Mouse (Mus musculus) forebrain, embryonic 13.5 days (tissue): ENCODE measurements at regions not wholly inside any gene's neighbourhood (a gene's known extent, or its start where the extent isn't known, plus 50 kb on each side); places are given as distances from the start of the nearest gene placed in this dataset.

Experiments
- ATAC-seq: fragments of 200-750 bp; cut with Nextera tagmentation; 2 replicates; pipeline ENCODE4 v1.8.0; 2017
- H3K27ac ChIP-seq: fragments of 300-500 bp; sonication (generic); 2 replicates; pipeline ENCODE4 v1.5.1; 2015; ENCODE audit warnings: inconsistent platforms, mild to moderate bottlenecking, moderate library complexity
- H3K27me3 ChIP-seq: fragments of 300-500 bp; sonication (generic); 2 replicates; pipeline ENCODE4 v1.6.1; 2015; ENCODE audit warnings: mild to moderate bottlenecking, inconsistent platforms
- H3K36me3 ChIP-seq: fragments of 300-500 bp; sonication (generic); 2 replicates; pipeline ENCODE4 v1.6.1; 2015; ENCODE audit warnings: mild to moderate bottlenecking, inconsistent platforms; ENCODE audit not compliant: poor library complexity, severe bottlenecking
- H3K4me1 ChIP-seq: fragments of 300-500 bp; sonication (generic); 2 replicates; pipeline ENCODE4 v1.6.1; 2015; ENCODE audit warnings: inconsistent platforms
- H3K4me2 ChIP-seq: fragments of 300-500 bp; sonication (generic); 2 replicates; pipeline ENCODE4 v1.6.1; 2015; ENCODE audit warnings: inconsistent platforms, mild to moderate bottlenecking, moderate library complexity
- H3K4me3 ChIP-seq: fragments of 300-500 bp; sonication (generic); 2 replicates; pipeline ENCODE4 v1.5.1; 2015; ENCODE audit warnings: mild to moderate bottlenecking, inconsistent platforms
- H3K9ac ChIP-seq: fragments of 300-500 bp; sonication (generic); 2 replicates; pipeline ENCODE4 v1.6.1; 2015; ENCODE audit warnings: mild to moderate bottlenecking, inconsistent platforms
- H3K9me3 ChIP-seq: fragments of 300-500 bp; sonication (generic); replicated peaks from 2 replicates; pipeline ENCODE4 v1.6.1; 2016; ENCODE audit warnings: inconsistent platforms
- WGBS: fragments of 180-500 bp; shearing (Covaris S2); methylation state at CpG from one replicate; pipeline ENCODE4 v1.1.7; 2015; 5-methylcytosine and 5-hydroxymethylcytosine counted together

DNA sequence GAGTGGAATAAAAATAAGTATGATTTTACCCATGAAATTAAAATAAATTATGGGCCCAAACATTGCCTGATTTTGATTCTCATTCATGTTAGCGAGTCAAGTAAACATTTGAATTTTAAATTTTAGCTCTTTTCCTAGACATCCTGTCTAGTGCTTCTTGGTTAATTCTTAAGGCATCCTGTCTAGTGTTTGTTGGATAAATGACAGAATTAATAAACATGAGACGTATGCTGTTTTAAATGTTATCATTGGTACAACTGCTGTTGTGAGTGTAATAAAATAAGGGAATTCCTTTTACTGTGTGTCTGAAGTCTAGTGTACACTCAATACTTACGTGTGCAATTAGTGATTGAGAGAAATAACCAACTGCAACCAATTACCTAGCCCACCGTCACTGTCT lies 149.0 kb upstream of the Trpm3 start:
- Histone ChIP-seq H3K9ac (no peak overlapping the region), H3K4me1 (no peaks in the 10 kb centered on the region), H3K4me2 (no peak overlapping the region), H3K9me3 (no peaks in the 10 kb centered on the region; the same call in 1 of the 2 replicates), H3K27ac (no peak overlapping the region), H3K27me3 (no peaks in the 10 kb centered on the region), H3K4me3 (no peak overlapping the region), H3K36me3 (no peaks in the 10 kb centered on the region)
- peak; percentile 66; the same call in 1 of the 2 replicates for ATAC-seq
- WGBS: 82% methylated on average over 4 of the region's 4 CpGs

DNA sequence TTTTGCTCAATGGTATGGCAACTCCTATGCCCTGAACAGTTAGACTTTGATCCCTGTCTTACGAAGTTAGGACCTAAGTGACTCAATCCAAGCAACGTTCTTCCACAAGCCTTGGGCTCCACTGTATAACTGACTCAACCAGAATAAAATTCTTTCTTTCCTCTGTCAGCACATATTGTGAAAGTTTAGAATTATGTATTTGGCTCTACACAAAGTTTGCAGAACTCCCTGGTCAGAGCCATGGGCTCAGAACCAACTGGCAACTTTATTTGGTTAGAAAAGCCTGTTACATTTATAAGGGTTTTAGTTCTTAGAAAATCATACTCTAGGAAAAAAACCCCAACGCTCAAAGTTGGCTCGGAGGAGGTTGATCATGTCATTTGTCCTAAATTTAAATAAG lies 147.9 kb upstream of the Trpm3 start:
- no peaks in the 10 kb centered on the region; the same call in 1 of the 2 replicates for H3K9me3 ChIP-seq
- H3K36me3 ChIP-seq: no peaks in the 10 kb centered on the region
- no peak overlapping the region for H3K27ac ChIP-seq
- H3K4me1 ChIP-seq: no peaks in the 10 kb centered on the region
- H3K4me2 ChIP-seq: no peak overlapping the region
- no peak; the same call in 1 of the 2 replicates for ATAC-seq
- H3K27me3 ChIP-seq: no peaks in the 10 kb centered on the region
- WGBS: 95% methylated on average over 4 of the region's 4 CpGs
- no peak overlapping the region for H3K4me3 ChIP-seq
- no peak overlapping the region for H3K9ac ChIP-seq

DNA sequence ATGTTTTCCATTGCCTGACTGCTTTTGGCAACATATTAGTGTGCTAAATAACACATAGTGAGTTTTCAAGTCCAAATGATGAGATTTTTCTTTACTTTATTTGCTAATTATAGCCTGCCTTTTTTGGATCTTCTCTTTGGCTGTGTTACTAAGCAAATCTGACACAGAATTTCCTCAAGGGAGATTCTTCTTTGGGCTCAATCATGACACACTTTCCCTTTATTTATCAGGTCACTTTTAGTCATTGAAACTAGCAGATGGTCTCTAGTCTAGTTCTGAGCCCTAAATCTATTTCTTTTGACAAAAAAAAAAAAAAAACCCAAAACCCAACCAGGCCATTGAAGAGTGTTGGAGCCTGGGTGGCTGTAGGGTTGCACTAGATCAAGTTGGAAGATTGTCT lies 147.4 kb upstream of the Trpm3 start:
- Histone ChIP-seq H3K36me3 (no peaks in the 10 kb centered on the region), H3K4me2 (no peak overlapping the region), H3K9ac (no peak overlapping the region), H3K4me1 (no peaks in the 10 kb centered on the region), H3K9me3 (no peaks in the 10 kb centered on the region; the same call in 1 of the 2 replicates), H3K27me3 (no peaks in the 10 kb centered on the region), H3K4me3 (no peak overlapping the region), H3K27ac (no peak overlapping the region)
- ATAC-seq: no peak; the same call in 1 of the 2 replicates

DNA sequence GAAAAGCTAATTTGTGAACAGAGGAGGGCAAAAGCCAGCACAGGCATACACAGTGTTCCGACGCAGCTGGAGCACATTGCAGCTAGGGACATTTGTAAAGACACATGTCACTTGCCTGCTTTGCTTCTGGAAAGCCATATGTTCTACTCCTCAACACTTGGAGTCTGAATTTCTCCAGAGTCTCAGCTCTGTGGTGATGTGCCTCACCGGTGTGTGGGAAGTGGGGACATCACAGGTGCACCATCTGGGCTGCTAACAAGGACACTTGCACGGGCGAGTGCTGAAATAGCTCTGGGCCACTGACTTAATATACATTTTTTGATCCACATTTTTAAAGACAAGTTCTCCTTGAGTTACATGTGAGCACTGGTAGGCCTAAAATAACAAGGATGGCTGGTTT lies 139.2 kb upstream of the Trpm3 start:
- 76% methylated on average over 5 of the region's 5 CpGs for WGBS

DNA sequence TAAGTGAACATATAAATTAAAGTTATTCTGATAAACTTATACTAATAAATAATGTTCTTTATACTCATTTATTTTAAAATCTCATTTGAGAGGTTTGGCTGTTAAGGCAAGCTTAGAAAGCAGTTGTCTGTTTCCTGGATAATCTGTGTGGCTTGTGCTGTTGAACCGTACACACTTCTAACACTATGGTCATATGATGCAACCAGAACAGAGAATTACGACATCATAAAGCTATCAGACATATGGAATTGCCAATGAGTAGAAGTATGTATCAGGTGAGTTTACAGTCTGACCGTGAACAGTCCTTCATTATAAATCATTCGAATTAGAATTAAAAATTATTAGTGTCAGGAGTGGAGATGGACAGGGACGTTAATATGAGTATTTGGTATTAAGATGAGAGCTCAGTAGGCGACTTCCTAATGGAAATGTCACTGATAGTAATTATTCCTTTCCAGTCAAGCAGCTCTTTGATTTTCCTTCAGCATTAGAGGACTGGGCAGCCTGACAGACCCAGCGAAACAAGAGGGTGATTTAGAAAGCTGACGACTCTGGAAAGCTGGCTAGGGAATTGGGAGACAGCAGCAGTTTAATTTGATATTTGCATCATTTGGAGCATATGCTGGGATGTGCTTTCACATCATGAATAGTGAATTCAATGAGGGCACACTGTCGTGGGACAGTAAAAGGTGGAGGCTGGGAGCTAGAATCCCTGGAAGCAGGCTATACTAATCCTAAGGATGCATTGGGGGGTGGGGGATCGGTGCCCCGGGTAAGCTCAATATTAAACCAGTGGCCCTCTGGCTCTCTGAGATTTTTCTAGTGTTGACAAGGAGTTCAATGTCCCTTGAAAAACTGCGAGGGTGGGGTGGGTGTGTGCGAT lies 130.6 kb upstream of the Trpm3 start:
- Histone ChIP-seq H3K4me2 (no peak overlapping the region), H3K27ac (no peak overlapping the region), H3K4me1 (no peaks in the 10 kb centered on the region), H3K9me3 (no peaks in the 10 kb centered on the region), H3K9ac (no peak overlapping the region), H3K36me3 (no peaks in the 10 kb centered on the region), H3K4me3 (no peak overlapping the region), H3K27me3 (no peaks in the 10 kb centered on the region)
- 81% methylated on average over 13 of the region's 13 CpGs for WGBS
- ATAC-seq: 0 out of 2 replicates have a peak, but pooled peaks have one; percentile 16

More for the DNA sequence above, 139.2 kb upstream of the Trpm3 start:
- Histone ChIP-seq H3K36me3 (no peaks in the 10 kb centered on the region), H3K4me2 (no peak overlapping the region), H3K27me3 (no peaks in the 10 kb centered on the region), H3K4me1 (no peaks in the 10 kb centered on the region), H3K9ac (no peak overlapping the region), H3K4me3 (no peak overlapping the region), H3K9me3 (no peaks in the 10 kb centered on the region), H3K27ac (no peak overlapping the region)
- no peak for ATAC-seq

DNA sequence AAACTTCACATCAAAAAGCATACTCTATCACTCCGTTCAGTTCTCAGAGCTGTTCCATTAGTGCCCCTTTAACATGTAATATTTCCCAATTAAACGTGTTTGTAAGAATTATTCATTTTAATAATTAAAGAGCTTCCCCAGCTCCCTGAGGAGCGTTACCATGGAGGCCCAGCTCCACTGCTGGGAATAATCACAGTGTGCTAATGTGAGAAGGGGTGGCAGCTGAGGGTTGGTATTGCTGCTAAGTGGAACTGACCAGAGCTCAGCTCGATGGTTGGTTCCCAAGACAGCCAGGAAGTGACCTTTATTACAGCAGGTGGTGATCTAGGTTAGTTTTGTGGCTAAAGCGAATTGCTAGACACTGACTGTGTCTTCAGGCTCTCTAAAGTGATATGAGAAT lies 128.6 kb upstream of the Trpm3 start:
- no peak overlapping the region for H3K4me3 ChIP-seq
- H3K4me2 ChIP-seq: no peak overlapping the region
- no peak for ATAC-seq
- no peaks in the 10 kb centered on the region for H3K36me3 ChIP-seq
- no peak overlapping the region for H3K27ac ChIP-seq
- no peaks in the 10 kb centered on the region for H3K9me3 ChIP-seq
- no peaks in the 10 kb centered on the region for H3K27me3 ChIP-seq
- WGBS: 61% methylated on average over 5 of the region's 5 CpGs
- H3K4me1 ChIP-seq: no peaks in the 10 kb centered on the region
- no peak overlapping the region for H3K9ac ChIP-seq

DNA sequence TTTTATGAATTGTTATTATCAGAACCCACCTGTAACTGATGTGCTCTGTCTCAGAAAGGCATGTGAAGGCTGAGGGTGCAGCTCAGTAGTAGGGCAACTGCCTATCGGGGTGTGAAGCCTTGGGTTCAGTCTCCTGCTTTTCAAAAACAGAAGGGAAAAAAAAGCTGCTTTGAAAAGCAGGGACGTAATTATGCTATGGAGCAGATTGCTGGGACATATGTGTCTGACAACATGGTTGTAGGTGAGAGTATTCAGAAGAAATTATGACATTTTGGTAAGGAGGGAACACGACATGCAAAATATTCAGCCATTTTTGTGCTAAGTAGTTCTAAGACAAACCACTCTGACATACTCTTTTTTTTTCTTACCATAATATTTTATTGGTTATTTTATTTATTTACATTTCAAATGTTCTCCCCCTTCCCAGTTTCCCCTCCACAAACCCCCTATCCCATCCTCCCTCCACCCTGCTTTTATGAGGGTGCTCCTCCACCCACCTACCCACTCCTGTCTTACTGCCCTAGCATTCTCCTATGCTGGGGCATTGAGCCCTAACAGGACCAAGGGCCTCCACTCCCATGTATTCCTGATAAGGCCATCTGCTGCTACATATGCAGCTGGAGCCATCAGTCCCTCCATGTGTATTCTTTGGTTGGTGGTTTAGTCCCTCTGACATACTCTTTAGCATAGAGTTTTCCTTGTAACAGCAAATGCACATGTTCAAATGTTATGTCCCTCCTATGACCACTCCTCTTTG lies 122.8 kb upstream of the Trpm3 start:
- H3K36me3 ChIP-seq: no peaks in the 10 kb centered on the region
- H3K4me3 ChIP-seq: no peak overlapping the region
- ATAC-seq: peak; percentile 65
- WGBS: 79% methylated on average over 3 of the region's 3 CpGs
- no peaks in the 10 kb centered on the region for H3K9me3 ChIP-seq
- H3K4me1 ChIP-seq: peaks cover 8% of the 10 kb centered on the region; the same call in 1 of the 2 replicates
- H3K4me2 ChIP-seq: no peak overlapping the region
- H3K9ac ChIP-seq: no peak overlapping the region
- no peak overlapping the region for H3K27ac ChIP-seq
- no peaks in the 10 kb centered on the region for H3K27me3 ChIP-seq

DNA sequence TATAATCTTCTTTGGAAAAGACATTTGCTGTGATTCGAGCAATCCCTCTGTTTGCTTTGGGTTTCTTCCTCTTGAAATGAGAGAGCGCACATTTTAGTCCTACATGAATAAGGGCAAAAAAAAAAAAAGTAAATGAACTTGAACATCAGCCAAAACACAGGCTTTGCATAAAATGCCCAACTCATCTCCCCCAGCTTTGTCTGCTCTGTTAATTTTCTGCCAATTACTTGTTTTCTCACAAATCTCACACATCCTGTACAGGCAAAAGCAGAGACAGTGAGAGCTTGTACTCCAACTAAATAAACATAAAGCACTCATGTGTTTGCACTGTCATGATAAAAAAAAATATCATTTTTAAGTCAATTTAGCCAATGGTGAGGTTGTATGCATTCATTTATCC lies 121.4 kb upstream of the Trpm3 start:
- H3K9ac ChIP-seq: no peak overlapping the region
- H3K4me2 ChIP-seq: no peak overlapping the region
- peaks cover 8% of the 10 kb centered on the region; the same call in 1 of the 2 replicates for H3K4me1 ChIP-seq
- no peaks in the 10 kb centered on the region for H3K9me3 ChIP-seq
- H3K4me3 ChIP-seq: no peak overlapping the region
- peak; percentile 55; the same call in 1 of the 2 replicates for ATAC-seq
- 46% methylated on average over 2 of the region's 2 CpGs for WGBS
- no peaks in the 10 kb centered on the region for H3K36me3 ChIP-seq
- H3K27me3 ChIP-seq: no peaks in the 10 kb centered on the region
- no peak overlapping the region for H3K27ac ChIP-seq

DNA sequence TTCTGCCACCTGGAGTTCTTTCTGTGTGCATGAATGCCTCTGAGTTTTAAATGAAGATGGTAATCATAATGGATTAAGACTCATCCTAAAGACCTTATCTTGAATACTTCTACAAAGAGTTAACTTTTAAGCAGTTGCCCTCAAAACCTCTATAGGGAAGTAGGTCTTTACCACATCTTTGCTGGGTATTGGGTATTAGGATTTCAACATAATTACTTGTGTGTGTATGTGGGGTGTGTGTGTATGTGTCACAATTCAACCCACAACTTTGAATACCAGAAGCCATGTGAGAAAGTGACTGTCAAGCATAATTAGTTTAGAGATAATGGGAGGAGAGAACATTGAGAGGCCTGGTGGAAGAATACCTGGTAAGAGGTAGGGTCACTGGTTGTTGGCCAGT lies 111.3 kb upstream of the Trpm3 start:
- Histone ChIP-seq H3K4me1 (no peaks in the 10 kb centered on the region), H3K27ac (no peak overlapping the region), H3K36me3 (no peaks in the 10 kb centered on the region), H3K4me3 (no peak overlapping the region), H3K4me2 (no peak overlapping the region), H3K27me3 (no peaks in the 10 kb centered on the region), H3K9me3 (no peaks in the 10 kb centered on the region), H3K9ac (no peak overlapping the region)
- ATAC-seq: no peak

DNA sequence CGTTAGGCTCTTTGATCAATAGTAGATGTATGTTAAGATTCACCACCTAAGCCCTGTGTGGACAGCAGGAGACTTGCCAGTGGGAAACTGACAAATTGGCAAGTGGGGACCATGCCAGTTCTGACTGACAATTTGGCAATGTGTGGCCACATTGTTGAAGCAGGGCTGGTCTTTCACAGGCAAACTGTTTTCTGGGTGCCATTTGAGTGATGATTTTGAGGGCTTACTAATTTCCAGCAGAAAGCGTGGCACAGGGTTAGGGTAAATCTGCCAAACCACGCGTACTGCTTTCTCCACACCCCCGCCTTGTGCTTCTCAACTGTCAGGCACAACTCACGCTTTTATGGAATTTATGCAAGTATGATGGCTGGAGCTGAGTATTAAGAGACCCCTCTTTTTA lies 91.2 kb upstream of the Trpm3 start:
- Histone ChIP-seq H3K9me3 (no peaks in the 10 kb centered on the region), H3K27ac (no peak overlapping the region), H3K9ac (no peak overlapping the region), H3K4me1 (no peaks in the 10 kb centered on the region), H3K4me3 (no peak overlapping the region), H3K4me2 (no peak overlapping the region), H3K27me3 (no peaks in the 10 kb centered on the region), H3K36me3 (no peaks in the 10 kb centered on the region)
- ATAC-seq: peak; percentile 71; the same call in 1 of the 2 replicates
- WGBS: 73% methylated on average over 6 of the region's 6 CpGs

DNA sequence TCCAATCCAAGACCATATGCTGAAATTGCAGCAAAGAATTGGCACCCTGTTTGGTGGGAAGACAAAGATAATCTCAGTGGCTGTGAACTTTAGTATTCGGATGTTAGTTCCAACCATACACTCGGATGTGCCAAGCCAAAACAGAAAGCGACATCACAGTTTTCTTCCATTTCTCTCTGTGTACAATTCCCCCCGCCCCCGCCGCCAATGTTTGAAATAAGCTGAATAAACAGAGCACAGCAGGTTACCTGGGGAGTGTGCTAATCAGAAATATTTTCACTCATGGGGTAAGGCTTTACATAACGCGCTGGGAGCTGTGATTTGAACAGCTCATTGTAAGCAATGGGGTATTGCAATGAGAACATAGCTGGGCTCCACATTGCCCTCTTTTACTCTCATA lies 72.5 kb upstream of the Trpm3 start:
- Histone ChIP-seq H3K9me3 (no peaks in the 10 kb centered on the region), H3K27me3 (no peaks in the 10 kb centered on the region), H3K4me1 (no peaks in the 10 kb centered on the region), H3K9ac (no peak overlapping the region), H3K36me3 (no peaks in the 10 kb centered on the region), H3K4me3 (no peak overlapping the region), H3K27ac (no peak overlapping the region), H3K4me2 (no peak overlapping the region)
- WGBS: 64% methylated on average over 8 of the region's 8 CpGs
- ATAC-seq: no peak

DNA sequence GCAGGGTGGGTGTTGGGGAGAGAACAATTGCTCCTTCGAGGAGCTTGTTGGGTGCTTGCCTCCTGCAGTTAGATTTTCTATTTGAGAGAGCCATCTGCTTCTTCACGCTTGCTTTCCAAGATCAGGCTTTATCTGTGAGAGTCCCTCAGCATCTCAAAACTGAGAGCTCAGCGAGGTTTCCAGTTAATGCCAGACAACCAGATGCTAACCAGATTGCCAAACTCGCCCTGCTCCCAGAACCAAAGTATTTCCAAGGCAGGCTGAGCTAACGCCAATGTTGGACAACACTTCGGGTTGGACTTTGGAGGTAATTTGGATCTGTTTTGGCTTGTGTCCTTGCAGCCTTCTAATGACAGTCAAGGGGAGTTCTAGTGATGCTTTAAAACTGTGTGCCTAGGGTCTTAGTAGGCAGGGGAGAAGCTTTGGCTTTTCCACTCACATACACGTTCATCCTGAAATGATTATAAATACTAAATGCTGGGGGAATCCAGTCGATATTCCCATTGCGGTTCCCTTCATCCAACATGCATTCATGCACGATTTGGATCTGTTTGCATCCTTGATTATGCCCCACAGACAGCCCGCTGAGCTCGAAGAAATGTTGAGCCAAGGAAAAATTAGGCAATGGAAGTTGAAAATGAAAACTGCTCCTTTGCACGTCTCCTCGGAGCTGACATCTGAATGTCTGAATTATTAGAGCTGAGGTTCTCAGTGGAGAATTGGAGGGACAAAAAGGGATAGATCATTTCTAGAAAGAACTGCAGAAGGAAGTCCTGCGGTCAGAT lies 68.4 kb upstream of the Trpm3 start:
- H3K9ac ChIP-seq: no peak overlapping the region
- H3K4me2 ChIP-seq: no peak overlapping the region
- H3K27me3 ChIP-seq: no peaks in the 10 kb centered on the region
- H3K9me3 ChIP-seq: no peaks in the 10 kb centered on the region
- no peak overlapping the region for H3K27ac ChIP-seq
- no peaks in the 10 kb centered on the region for H3K36me3 ChIP-seq
- peaks cover 11% of the 10 kb centered on the region for H3K4me1 ChIP-seq
- WGBS: 83% methylated on average over 15 of the region's 15 CpGs
- no peak overlapping the region for H3K4me3 ChIP-seq
- no peak for ATAC-seq
